Mouse (Mus musculus): Measurements from ENCODE around the gene Try10.

DNA sequence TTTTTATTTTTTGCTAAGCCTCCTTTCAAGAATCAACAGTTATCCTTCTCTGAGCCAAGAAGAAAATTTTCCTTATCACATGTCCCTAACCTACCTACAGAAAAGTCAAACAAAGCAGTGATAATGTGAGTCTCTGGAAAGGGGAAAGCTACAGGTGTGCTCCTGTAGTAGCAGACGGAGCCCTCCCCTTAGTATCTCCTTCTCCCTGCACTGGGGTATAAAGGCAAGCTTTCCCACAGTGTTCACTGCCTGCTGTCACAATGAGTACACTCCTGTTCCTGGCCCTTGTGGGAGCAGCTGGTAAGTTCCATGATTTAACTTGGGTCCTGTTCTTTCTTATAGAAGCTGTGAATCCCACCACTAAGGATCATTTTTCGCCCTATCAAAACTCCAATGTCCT lies at the start of gene Try10:
- TF ChIP-seq POLR2A (IDR thresholded peaks at IDR 0.05; ENCODE audit: borderline replicate concordance, extremely low read depth, insufficient read depth, insufficient read length, poor library complexity, severe bottlenecking) (no peak), CTCF (IDR thresholded peaks at IDR 0.05; ENCODE audit: borderline replicate concordance, extremely low read depth, insufficient read depth, insufficient read length) (no peak)

All from brain, embryonic 14.5 days (tissue).